Mouse (Mus musculus): Measurements from ENCODE around the gene Abi3. TPM values are rescaled to one million over a fixed set of nuclear protein-coding genes. Genes with fewer than 3 reads are reported as not detected.

Abi3 gene
- total and polyA plus RNA-seq, 3 experiments, result 24.4 to 74.5 (median 31.4) TPM

- Histone ChIP-seq H3K4me3 (replicated peaks in 1 of 3; ENCODE audit: low read depth in 2 of 3, low read length in 2 of 3, poor library complexity in 1 of 3) (no peak overlapping the region), H3K27ac (ENCODE audit: insufficient read depth, low read depth) (no peak overlapping the region), H3K36me3 (replicated peaks in 1 of 2; ENCODE audit: control insufficient read depth in 1 of 2, insufficient read depth in 1 of 2, low read length in 1 of 2) (no peaks in the 10 kb centered on the region), H3K79me2 (replicated peaks; ENCODE audit: control insufficient read depth, extremely low read depth, insufficient read depth, poor library complexity, severe bottlenecking) (no peaks in the 10 kb centered on the region), H3K4me2 (ENCODE audit: insufficient read depth, low read depth, poor library complexity, severe bottlenecking) (no peak overlapping the region), H3K9me3 (replicated peaks; ENCODE audit: low read length) (peaks cover 25% of the 10 kb centered on the region), H3K27me3 (replicated peaks) (peaks cover 2% of the 10 kb centered on the region), H3K4me1 (ENCODE audit: control insufficient read depth in 1 of 2, insufficient read depth in 2 of 2) (peaks cover 8 to 19% of the 10 kb centered on the region in 2 experiments), H3K9ac (ENCODE audit: insufficient read depth, low read depth) (no peak overlapping the region)
- in situ Hi-C loops (cut with MboI; ENCODE audit: low pct_ligation_motif_present, low pct_unique_long_range_greater_than_20kb, low sequenced_read_pairs) (no loop called here), dilution Hi-C loops (cut with MboI; ENCODE audit: extremely low pct_ligation_motif_present, extremely low pct_unique_long_range_greater_than_20kb, low sequenced_read_pairs) (no loop called here)
- no peak for DNase-seq (ENCODE audit: extremely low read depth)
- TF ChIP-seq MAX (IDR thresholded peaks at IDR 0.05; ENCODE audit: low read length) (no peak), IRF4 (IDR thresholded peaks at IDR 0.05; ENCODE audit: low read depth, low read length) (no peak), ZMIZ1 (IDR thresholded peaks at IDR 0.05; ENCODE audit: low read depth, low read length) (no peak), JUND (conservative IDR thresholded peaks at IDR 0.05; ENCODE audit: low read depth, low read length) (no peak), MYC (IDR thresholded peaks at IDR 0.05; ENCODE audit: low read depth, low read length) (no peak), TCF12 (IDR thresholded peaks at IDR 0.05; ENCODE audit: low read depth, low read length) (no peak), POLR2A (IDR thresholded peaks at IDR 0.05; ENCODE audit: low read depth, low read length) (no peak), BHLHE40 (IDR thresholded peaks at IDR 0.05; ENCODE audit: low read depth, low read length) (no peak), CHD2 (IDR thresholded peaks at IDR 0.05; ENCODE audit: low read length) (no peak), ELF1 (IDR thresholded peaks at IDR 0.05; ENCODE audit: low read depth, low read length) (no peak), SMC3 (IDR thresholded peaks at IDR 0.05; ENCODE audit: low read depth, low read length) (no peak)
Measured at GRCm38 (mm10) chr11:95809603-95810002, 32.7 kb downstream of the Abi3 start.

DNA sequence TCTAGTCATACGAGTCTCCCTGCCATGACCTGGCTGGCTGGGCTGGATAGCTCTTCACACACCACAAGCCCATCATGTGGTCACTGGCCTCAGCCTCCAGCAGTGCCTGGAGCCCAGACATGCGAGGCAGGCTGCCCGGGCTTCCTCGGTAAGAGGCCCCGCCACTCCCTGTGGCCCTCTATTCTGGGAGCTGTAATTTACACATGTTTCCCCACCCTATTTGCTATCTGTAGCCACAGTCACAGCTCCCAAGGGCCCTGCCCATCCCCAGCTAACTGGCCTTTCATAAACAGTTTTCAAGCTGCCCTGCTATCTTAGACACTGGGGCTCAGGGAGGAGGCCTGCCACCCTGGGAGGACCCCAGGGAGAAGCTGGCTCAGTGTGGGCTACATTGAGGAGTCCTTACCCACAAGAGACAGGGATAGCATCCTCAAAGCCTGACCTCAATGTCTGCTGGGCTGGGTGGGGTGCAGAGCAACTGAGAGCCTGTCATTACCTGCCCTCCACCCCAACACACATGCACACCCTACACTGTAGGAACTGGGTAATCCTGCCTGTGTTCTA lies 33.7 kb downstream of the Abi3 start:
- Histone ChIP-seq H3K27me3 (replicated peaks) (no peaks in the 10 kb centered on the region), H3K9me3 (replicated peaks; ENCODE audit: low read length) (peaks cover 18% of the 10 kb centered on the region), H3K79me2 (replicated peaks; ENCODE audit: control insufficient read depth, extremely low read depth, insufficient read depth, poor library complexity, severe bottlenecking) (no peaks in the 10 kb centered on the region), H3K4me1 (ENCODE audit: control insufficient read depth in 1 of 2, insufficient read depth in 2 of 2) (peaks cover 8 to 19% of the 10 kb centered on the region in 2 experiments), H3K36me3 (replicated peaks in 1 of 2; ENCODE audit: control insufficient read depth in 1 of 2, insufficient read depth in 1 of 2, low read length in 1 of 2) (no peaks in the 10 kb centered on the region), H3K27ac (ENCODE audit: insufficient read depth, low read depth) (no peak overlapping the region), H3K4me2 (ENCODE audit: insufficient read depth, low read depth, poor library complexity, severe bottlenecking) (no peak overlapping the region), H3K9ac (ENCODE audit: insufficient read depth, low read depth) (no peak overlapping the region), H3K4me3 (replicated peaks in 1 of 3; ENCODE audit: low read depth in 2 of 3, low read length in 2 of 3, poor library complexity in 1 of 3) (no peak overlapping the region)
- TF ChIP-seq POLR2A (IDR thresholded peaks at IDR 0.05; ENCODE audit: low read depth, low read length), result no peak
- no peak for TF ChIP-seq ELF1 (IDR thresholded peaks at IDR 0.05; ENCODE audit: low read depth, low read length)
- no peak for TF ChIP-seq JUN (IDR thresholded peaks at IDR 0.05; ENCODE audit: insufficient read depth, low read depth, low read length)
- TF ChIP-seq NRF1 (IDR thresholded peaks at IDR 0.05; ENCODE audit: low read depth, low read length), result no peak
- TF ChIP-seq TCF12 (IDR thresholded peaks at IDR 0.05; ENCODE audit: low read depth, low read length), result no peak
- TF ChIP-seq ZKSCAN1 (IDR thresholded peaks at IDR 0.05; ENCODE audit: borderline replicate concordance, low read depth, low read length), result no peak
- no peak for TF ChIP-seq EP300 (IDR thresholded peaks at IDR 0.05; ENCODE audit: low read length)
- TF ChIP-seq ETS1 (conservative IDR thresholded peaks at IDR 0.05; ENCODE audit: low read depth, low read length), result no peak
- TF ChIP-seq RAD21 (IDR thresholded peaks at IDR 0.05; ENCODE audit: low read depth, low read length), result no peak
- TF ChIP-seq IRF4 (IDR thresholded peaks at IDR 0.05; ENCODE audit: low read depth, low read length), result no peak
- no peak for TF ChIP-seq MEF2A (IDR thresholded peaks at IDR 0.05; ENCODE audit: borderline replicate concordance, low read depth, low read length)
- TF ChIP-seq USF1 (IDR thresholded peaks at IDR 0.05; ENCODE audit: low read depth, low read length), result no peak
- dilution Hi-C loops (cut with MboI; ENCODE audit: extremely low pct_ligation_motif_present, extremely low pct_unique_long_range_greater_than_20kb, low sequenced_read_pairs), result no loop called here
- DNase-seq (ENCODE audit: extremely low read depth), result no peak
- in situ Hi-C loops (cut with MboI; ENCODE audit: low pct_ligation_motif_present, low pct_unique_long_range_greater_than_20kb, low sequenced_read_pairs), result no loop called here

Data from CH12.LX (cell line).